Mouse (Mus musculus): ENCODE data around the gene Ccdc191. TPM values are rescaled to one million over a fixed set of nuclear protein-coding genes. Genes with fewer than 3 reads are reported as not detected.

Gene Ccdc191
- polyA plus RNA-seq, 1 experiment from 2014 or later, result 15.9 TPM

DNA sequence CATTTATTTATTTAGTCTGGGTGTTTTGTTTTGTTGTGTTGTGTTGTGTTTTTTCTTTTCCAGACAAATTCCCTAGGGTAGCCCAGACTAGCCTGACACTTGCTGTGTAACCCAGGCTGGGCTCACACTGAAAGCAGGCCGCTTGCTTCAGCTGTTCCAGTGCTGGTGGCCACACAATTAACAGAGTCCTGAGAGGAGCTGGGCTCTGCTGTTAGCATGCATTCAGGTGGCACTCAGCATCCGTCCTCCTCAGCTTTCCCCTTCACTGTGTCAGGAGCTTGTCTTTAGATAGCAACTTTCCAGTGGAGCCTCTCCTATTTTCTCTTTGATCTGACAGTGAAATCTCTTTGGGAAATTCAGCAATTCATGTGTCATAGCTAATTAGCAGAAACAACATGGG lies 32.4 kb downstream of the Ccdc191 start:
- no peak for ATAC-seq (replicated peaks; ENCODE audit: low FRiP score)
- H3K27ac ChIP-seq (ENCODE audit: low read depth, low read length), result no peak overlapping the region
- H3K4me3 ChIP-seq (ENCODE audit: low read depth, low read length), result no peak overlapping the region
- no peak overlapping the region for H3K4me2 ChIP-seq (ENCODE audit: low read depth, low read length, severe bottlenecking)
- WGBS, result 51% methylated on average over 2 of the region's 2 CpGs
- H3K4me1 ChIP-seq (replicated peaks; ENCODE audit: control insufficient read depth, insufficient read depth, low read length), result no peaks in the 10 kb centered on the region
- no peaks in the 10 kb centered on the region for H3K9me3 ChIP-seq (ENCODE audit: control insufficient read depth, low read length)
- no peak for DNase-seq (ENCODE audit: low spot score)
- no peaks in the 10 kb centered on the region for H3K36me3 ChIP-seq (ENCODE audit: control insufficient read depth, insufficient read depth, low read length)
- no peaks in the 10 kb centered on the region for H3K27me3 ChIP-seq (ENCODE audit: control insufficient read depth, insufficient read depth, low read length)
- H3K9ac ChIP-seq (ENCODE audit: low read length), result no peak overlapping the region

DNA sequence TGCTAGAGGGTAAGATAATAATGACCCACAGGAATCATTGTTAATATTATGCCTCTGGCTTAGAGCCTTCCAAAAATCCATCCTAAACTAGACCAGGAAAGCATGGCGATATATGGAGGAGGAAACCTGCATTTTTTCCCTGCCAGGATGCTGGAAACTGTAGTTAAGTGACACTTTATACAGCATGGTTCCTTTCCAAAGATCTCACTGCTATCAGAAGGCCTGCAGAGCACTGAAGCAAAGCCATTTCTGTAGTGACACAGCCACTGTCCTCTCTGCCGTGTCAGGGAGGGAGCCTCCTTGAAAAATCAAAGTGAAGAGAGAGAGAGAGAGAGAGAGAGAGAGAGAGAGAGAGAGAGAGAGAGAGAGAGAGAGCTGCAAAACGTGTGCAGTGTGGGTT lies 33.0 kb downstream of the Ccdc191 start:
- H3K4me2 ChIP-seq (ENCODE audit: low read depth, low read length, severe bottlenecking), result no peak overlapping the region
- no peaks in the 10 kb centered on the region for H3K27me3 ChIP-seq (ENCODE audit: control insufficient read depth, insufficient read depth, low read length)
- H3K9me3 ChIP-seq (ENCODE audit: control insufficient read depth, low read length), result no peaks in the 10 kb centered on the region
- H3K4me1 ChIP-seq (replicated peaks; ENCODE audit: control insufficient read depth, insufficient read depth, low read length), result no peaks in the 10 kb centered on the region
- WGBS, result 60% methylated on average over 3 of the region's 3 CpGs
- H3K9ac ChIP-seq (ENCODE audit: low read length), result no peak overlapping the region
- ATAC-seq (replicated peaks; ENCODE audit: low FRiP score), result no peak
- no peak overlapping the region for H3K27ac ChIP-seq (ENCODE audit: low read depth, low read length)
- no peak for DNase-seq (ENCODE audit: low spot score)
- no peaks in the 10 kb centered on the region for H3K36me3 ChIP-seq (ENCODE audit: control insufficient read depth, insufficient read depth, low read length)
- no peak overlapping the region for H3K4me3 ChIP-seq (ENCODE audit: low read depth, low read length)

DNA sequence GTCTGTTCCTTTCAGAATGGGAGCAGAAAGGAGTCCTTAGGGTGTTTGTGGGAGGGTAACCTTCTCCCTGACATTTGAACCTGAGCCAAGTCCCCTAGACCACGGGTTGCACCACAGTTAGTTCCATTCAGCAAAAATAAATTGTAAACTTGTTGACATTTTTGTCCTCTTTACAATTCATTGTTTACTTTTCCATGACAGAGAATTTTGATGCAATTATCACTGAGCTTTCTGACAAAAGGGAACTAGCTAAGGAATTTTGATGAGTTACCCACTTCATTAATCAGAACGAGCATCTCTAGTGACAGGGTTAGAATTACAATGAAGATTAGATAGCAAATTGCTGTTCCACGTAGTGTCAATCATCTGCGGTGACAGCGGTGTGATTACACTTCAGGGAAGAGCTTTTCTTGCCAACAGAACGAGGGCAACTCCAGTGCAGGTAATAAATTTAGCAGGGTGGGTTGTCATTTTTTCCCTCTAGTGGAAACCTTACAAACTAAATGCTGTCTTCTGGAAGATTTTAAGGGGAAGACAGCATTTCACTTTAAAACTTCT lies 35.5 kb downstream of the Ccdc191 start:
- Histone ChIP-seq H3K36me3 (ENCODE audit: control insufficient read depth, insufficient read depth, low read length) (no peaks in the 10 kb centered on the region), H3K9me3 (ENCODE audit: control insufficient read depth, low read length) (no peaks in the 10 kb centered on the region), H3K9ac (ENCODE audit: low read length) (no peak overlapping the region), H3K4me3 (ENCODE audit: low read depth, low read length) (no peak overlapping the region), H3K27me3 (ENCODE audit: control insufficient read depth, insufficient read depth, low read length) (no peaks in the 10 kb centered on the region), H3K27ac (ENCODE audit: low read depth, low read length) (no peak overlapping the region), H3K4me2 (ENCODE audit: low read depth, low read length, severe bottlenecking) (no peak overlapping the region), H3K4me1 (replicated peaks; ENCODE audit: control insufficient read depth, insufficient read depth, low read length) (no peaks in the 10 kb centered on the region)
- DNase-seq (ENCODE audit: low spot score) (no peak), ATAC-seq (replicated peaks; ENCODE audit: low FRiP score) (no peak)
- WGBS, result 75% methylated on average over 6 of the region's 6 CpGs

DNA sequence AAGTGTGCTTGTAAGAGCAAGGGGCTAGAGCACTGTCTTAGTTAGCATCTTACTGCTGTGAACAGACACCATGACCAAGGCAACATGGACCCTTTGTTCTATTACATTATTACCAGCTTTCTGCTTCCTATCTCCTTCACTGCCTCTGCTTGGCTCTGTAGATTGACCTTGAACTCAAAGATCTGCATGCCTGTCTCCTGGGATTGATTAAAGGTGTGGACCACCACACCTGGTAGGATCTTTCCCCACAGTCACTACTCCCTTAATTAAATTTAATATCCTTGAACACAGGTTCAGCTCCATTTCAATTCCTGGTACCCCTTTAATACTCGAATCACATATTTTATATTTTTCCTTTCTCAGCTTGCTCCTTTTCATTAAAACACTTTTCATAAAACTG lies 36.2 kb downstream of the Ccdc191 start:
- Histone ChIP-seq H3K9ac (ENCODE audit: low read length) (no peak overlapping the region), H3K4me3 (ENCODE audit: low read depth, low read length) (no peak overlapping the region), H3K27me3 (ENCODE audit: control insufficient read depth, insufficient read depth, low read length) (no peaks in the 10 kb centered on the region), H3K4me2 (ENCODE audit: low read depth, low read length, severe bottlenecking) (no peak overlapping the region), H3K27ac (ENCODE audit: low read depth, low read length) (no peak overlapping the region), H3K4me1 (replicated peaks; ENCODE audit: control insufficient read depth, insufficient read depth, low read length) (no peaks in the 10 kb centered on the region), H3K36me3 (ENCODE audit: control insufficient read depth, insufficient read depth, low read length) (no peaks in the 10 kb centered on the region), H3K9me3 (ENCODE audit: control insufficient read depth, low read length) (no peaks in the 10 kb centered on the region)
- DNase-seq (ENCODE audit: low spot score) (no peak), ATAC-seq (replicated peaks; ENCODE audit: low FRiP score) (no peak)
- WGBS, result 82% methylated on average over 1 of the region's 1 CpGs

DNA sequence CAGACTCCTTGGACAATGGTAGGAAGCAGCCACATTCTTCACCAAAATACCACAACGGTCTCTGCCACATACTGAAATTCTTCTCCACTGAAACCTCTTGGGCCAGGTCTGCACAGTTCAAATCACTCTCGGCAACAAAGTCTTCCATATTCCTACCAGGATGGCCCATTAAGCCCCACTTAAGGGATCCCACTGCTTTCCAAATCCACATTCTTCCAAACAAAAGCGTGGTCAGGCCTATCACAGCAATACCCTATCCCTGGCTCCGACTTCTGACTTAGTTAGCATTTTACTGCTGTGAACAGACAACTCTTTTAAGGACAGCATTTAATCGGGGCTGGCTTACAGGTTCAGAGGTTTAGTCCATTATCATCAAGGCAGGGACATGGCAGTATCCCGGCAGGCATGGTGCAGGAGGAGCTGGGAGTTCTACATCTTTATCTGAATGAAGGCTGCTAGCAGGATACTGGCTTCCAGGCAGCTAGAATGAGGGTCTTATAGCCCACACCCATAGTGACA lies 36.8 kb downstream of the Ccdc191 start, which contains the start of gene Qtrt2:
TSS of gene Qtrt2 (minus strand) at position 469 of the 519 bp plus-strand sequence.
- H3K4me2 ChIP-seq (ENCODE audit: low read depth, low read length, severe bottlenecking), result no peak within 1 kb of the TSS
- ATAC-seq (replicated peaks; ENCODE audit: low FRiP score), result no peak
- no peak within 1 kb of the TSS for H3K4me3 ChIP-seq (ENCODE audit: low read depth, low read length)
- H3K9me3 ChIP-seq (ENCODE audit: control insufficient read depth, low read length), result no peaks in the 10 kb centered on the region
- no peak within 1 kb of the TSS for H3K9ac ChIP-seq (ENCODE audit: low read length)
- DNase-seq (ENCODE audit: low spot score), result no peak
- WGBS, result 71% methylated on average over 6 of the region's 6 CpGs
- H3K36me3 ChIP-seq (ENCODE audit: control insufficient read depth, insufficient read depth, low read length), result no peaks in the 10 kb centered on the region
- H3K27me3 ChIP-seq (ENCODE audit: control insufficient read depth, insufficient read depth, low read length), result no peaks in the 10 kb centered on the region
- no peaks in the 10 kb centered on the region for H3K4me1 ChIP-seq (replicated peaks; ENCODE audit: control insufficient read depth, insufficient read depth, low read length)
- no peak within 1 kb of the TSS for H3K27ac ChIP-seq (ENCODE audit: low read depth, low read length)

DNA sequence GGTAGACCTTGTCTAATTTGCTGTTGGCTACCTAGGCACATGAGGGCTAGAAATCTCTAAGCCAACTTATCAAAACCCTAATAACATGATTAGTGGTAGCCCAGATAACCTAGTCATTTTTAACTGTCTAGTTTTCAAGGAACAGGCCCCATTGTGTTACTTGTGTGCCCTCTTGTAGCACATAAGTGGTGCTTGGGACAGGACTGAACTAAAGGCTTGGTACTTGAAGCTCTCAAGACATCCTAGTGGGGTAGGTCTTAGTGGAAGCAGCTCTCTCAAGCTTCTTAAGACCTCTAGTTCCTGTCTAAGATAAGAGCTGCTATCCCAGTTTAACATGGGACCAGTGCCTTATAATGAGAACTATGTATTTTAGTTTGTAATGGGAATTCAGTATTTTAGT lies 41.0 kb downstream of the Ccdc191 start:
- Histone ChIP-seq H3K9ac (ENCODE audit: low read length) (no peak overlapping the region), H3K27me3 (ENCODE audit: control insufficient read depth, insufficient read depth, low read length) (no peaks in the 10 kb centered on the region)

DNA sequence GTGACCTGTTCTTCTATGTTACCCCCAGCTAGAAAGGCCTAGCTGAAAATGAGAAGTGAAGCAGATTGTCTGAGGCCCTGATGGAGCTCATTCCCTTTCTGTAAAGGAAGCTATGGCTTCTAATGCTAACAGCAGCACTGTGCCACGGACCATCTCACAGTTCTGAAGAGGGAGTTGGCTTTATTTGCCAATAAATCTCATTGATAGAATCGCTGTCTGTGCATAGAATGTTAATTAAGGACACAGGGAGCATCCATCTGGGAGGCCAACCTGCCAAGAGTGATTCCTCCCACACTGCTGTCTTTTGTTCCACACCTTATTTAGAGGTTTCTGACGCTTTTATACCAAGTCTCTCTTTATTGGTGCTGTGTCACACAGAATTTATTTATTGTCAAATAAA lies 41.9 kb downstream of the Ccdc191 start:
- ATAC-seq (replicated peaks; ENCODE audit: low FRiP score), result no peak
- 90% methylated on average over 3 of the region's 3 CpGs for WGBS
- DNase-seq (ENCODE audit: low spot score), result no peak
- H3K4me1 ChIP-seq (replicated peaks; ENCODE audit: control insufficient read depth, insufficient read depth, low read length), result no peaks in the 10 kb centered on the region
- H3K27ac ChIP-seq (ENCODE audit: low read depth, low read length), result no peak overlapping the region
- no peak overlapping the region for H3K4me2 ChIP-seq (ENCODE audit: low read depth, low read length, severe bottlenecking)
- H3K27me3 ChIP-seq (ENCODE audit: control insufficient read depth, insufficient read depth, low read length), result no peaks in the 10 kb centered on the region
- no peak overlapping the region for H3K9ac ChIP-seq (ENCODE audit: low read length)
- no peaks in the 10 kb centered on the region for H3K36me3 ChIP-seq (ENCODE audit: control insufficient read depth, insufficient read depth, low read length)
- H3K4me3 ChIP-seq (ENCODE audit: low read depth, low read length), result no peak overlapping the region
- no peaks in the 10 kb centered on the region for H3K9me3 ChIP-seq (ENCODE audit: control insufficient read depth, low read length)

More for the DNA sequence above, 41.0 kb downstream of the Ccdc191 start:
- H3K9me3 ChIP-seq (ENCODE audit: control insufficient read depth, low read length), result no peaks in the 10 kb centered on the region
- H3K4me3 ChIP-seq (ENCODE audit: low read depth, low read length), result no peak overlapping the region
- DNase-seq (ENCODE audit: low spot score) (no peak), ATAC-seq (replicated peaks; ENCODE audit: low FRiP score) (no peak)
- no peak overlapping the region for H3K27ac ChIP-seq (ENCODE audit: low read depth, low read length)
- H3K4me2 ChIP-seq (ENCODE audit: low read depth, low read length, severe bottlenecking), result no peak overlapping the region
- no peaks in the 10 kb centered on the region for H3K36me3 ChIP-seq (ENCODE audit: control insufficient read depth, insufficient read depth, low read length)
- H3K4me1 ChIP-seq (replicated peaks; ENCODE audit: control insufficient read depth, insufficient read depth, low read length), result no peaks in the 10 kb centered on the region

DNA sequence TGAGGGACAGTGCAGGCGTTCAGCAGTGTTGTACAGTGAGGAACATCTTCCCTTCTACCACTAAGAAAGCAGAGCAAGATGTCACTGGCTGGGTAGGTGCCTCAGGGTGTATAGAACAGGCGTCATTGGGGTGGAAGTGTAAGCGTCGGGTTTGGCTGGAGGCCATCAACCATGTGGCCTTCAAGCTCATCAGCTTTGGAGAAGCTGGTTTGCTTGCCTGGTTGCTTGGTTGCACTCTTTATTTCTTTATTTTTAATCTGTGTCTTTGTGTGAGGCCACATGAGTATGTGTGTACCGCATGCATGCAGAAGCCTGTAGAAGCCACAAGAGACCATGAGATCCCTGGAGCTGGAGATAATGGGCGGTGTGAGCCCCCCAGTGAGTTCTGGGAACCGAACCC lies 42.7 kb downstream of the Ccdc191 start:
- Histone ChIP-seq H3K36me3 (ENCODE audit: control insufficient read depth, insufficient read depth, low read length) (no peaks in the 10 kb centered on the region), H3K4me1 (replicated peaks; ENCODE audit: control insufficient read depth, insufficient read depth, low read length) (no peaks in the 10 kb centered on the region), H3K27ac (ENCODE audit: low read depth, low read length) (no peak overlapping the region), H3K9me3 (ENCODE audit: control insufficient read depth, low read length) (no peaks in the 10 kb centered on the region), H3K4me2 (ENCODE audit: low read depth, low read length, severe bottlenecking) (no peak overlapping the region), H3K9ac (ENCODE audit: low read length) (no peak overlapping the region), H3K27me3 (ENCODE audit: control insufficient read depth, insufficient read depth, low read length) (no peaks in the 10 kb centered on the region), H3K4me3 (ENCODE audit: low read depth, low read length) (no peak overlapping the region)
- ATAC-seq (replicated peaks; ENCODE audit: low FRiP score) (no peak), DNase-seq (ENCODE audit: low spot score) (no peak)
- 87% methylated on average over 7 of the region's 7 CpGs for WGBS

DNA sequence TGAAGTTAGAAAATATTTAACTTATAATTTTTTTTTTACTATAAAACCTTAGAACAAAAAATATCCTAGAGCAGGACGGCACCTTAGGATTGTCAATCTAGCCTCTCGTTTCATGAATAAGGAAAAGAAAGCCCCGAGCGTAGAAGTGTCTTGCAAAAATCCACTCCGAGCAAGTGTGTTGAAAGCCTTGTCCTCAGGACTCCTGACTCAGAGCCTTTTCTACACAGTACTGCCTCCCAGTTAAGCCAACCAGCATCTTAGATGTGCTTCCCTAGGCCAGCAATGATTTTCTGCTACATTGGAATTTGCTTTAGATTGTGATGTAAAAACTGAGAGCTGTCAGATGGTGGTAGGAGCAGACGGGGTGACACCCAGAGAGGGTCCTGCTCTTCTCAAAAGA lies 43.4 kb downstream of the Ccdc191 start:
- H3K4me2 ChIP-seq (ENCODE audit: low read depth, low read length, severe bottlenecking), result no peak overlapping the region
- no peaks in the 10 kb centered on the region for H3K4me1 ChIP-seq (replicated peaks; ENCODE audit: control insufficient read depth, insufficient read depth, low read length)
- no peak overlapping the region for H3K9ac ChIP-seq (ENCODE audit: low read length)
- no peak overlapping the region for H3K4me3 ChIP-seq (ENCODE audit: low read depth, low read length)
- H3K27me3 ChIP-seq (ENCODE audit: control insufficient read depth, insufficient read depth, low read length), result no peaks in the 10 kb centered on the region
- no peak overlapping the region for H3K27ac ChIP-seq (ENCODE audit: low read depth, low read length)
- no peaks in the 10 kb centered on the region for H3K9me3 ChIP-seq (ENCODE audit: control insufficient read depth, low read length)
- no peaks in the 10 kb centered on the region for H3K36me3 ChIP-seq (ENCODE audit: control insufficient read depth, insufficient read depth, low read length)
- DNase-seq (ENCODE audit: low spot score) (no peak), ATAC-seq (replicated peaks; ENCODE audit: low FRiP score) (no peak)
- 91% methylated on average over 6 of the region's 6 CpGs for WGBS

All from forebrain, embryonic 11.5 days (tissue).